Mouse (Mus musculus) forebrain, embryonic 12.5 days (tissue): ENCODE data around the gene Gm20388. TPM values are rescaled to one million over a fixed set of nuclear protein-coding genes. Genes with fewer than 3 reads are reported as not detected.
A peak's percentile ranks its signal among the peaks of the same experiment; 100 is the strongest.

ENCODE experiments used
- ATAC-seq: fragments of 200-750 bp; cut with Nextera tagmentation; 2 replicates; pipeline ENCODE4 v1.8.0; 2017; ENCODE audit warnings: moderate TSS enrichment; ENCODE audit not compliant: low FRiP score
- H3K27ac ChIP-seq: fragments of 300-500 bp; sonication (generic); 2 replicates; pipeline ENCODE4 v1.5.1; 2016; ENCODE audit warnings: mild to moderate bottlenecking
- H3K27me3 ChIP-seq: fragments of 300-500 bp; sonication (generic); 2 replicates; pipeline ENCODE4 v1.6.1; 2016; ENCODE audit warnings: mild to moderate bottlenecking
- H3K36me3 ChIP-seq: fragments of 300-500 bp; sonication (generic); replicated peaks from 2 replicates; pipeline ENCODE4 v1.6.1; 2016; ENCODE audit warnings: mild to moderate bottlenecking
- H3K4me1 ChIP-seq: fragments of 300-500 bp; sonication (generic); 2 replicates; pipeline ENCODE4 v1.6.1; 2016
- H3K4me2 ChIP-seq: fragments of 300-500 bp; sonication (generic); 2 replicates; pipeline ENCODE4 v1.6.1; 2016; ENCODE audit warnings: mild to moderate bottlenecking, moderate library complexity
- H3K4me3 ChIP-seq: fragments of 300-500 bp; sonication (generic); replicated peaks from 2 replicates; pipeline ENCODE4 v1.5.1; 2016; ENCODE audit warnings: mild to moderate bottlenecking
- H3K9ac ChIP-seq: fragments of 300-500 bp; sonication (generic); 2 replicates; pipeline ENCODE4 v1.6.1; 2016; ENCODE audit warnings: mild to moderate bottlenecking
- H3K9me3 ChIP-seq: fragments of 300-500 bp; sonication (generic); 2 replicates; pipeline ENCODE4 v1.6.1; 2016
- WGBS: fragments of 180-500 bp; shearing (Covaris S2); methylation state at CpG from one replicate; pipeline ENCODE4 v1.1.7; 2016; 5-methylcytosine and 5-hydroxymethylcytosine counted together
- polyA plus RNA-seq: library from polyadenylated mRNA; unstranded; fragments of >200 nt; fragmentation: Nextera tagmentation; extraction: Ambion mirVana; gene quantifications from 2 replicates; pipeline ENCODE4 v1.2.1, GENCODE M21; 2016

Gm20388 gene
- polyA plus RNA-seq, 1 experiment from 2014 or later: not detected

DNA sequence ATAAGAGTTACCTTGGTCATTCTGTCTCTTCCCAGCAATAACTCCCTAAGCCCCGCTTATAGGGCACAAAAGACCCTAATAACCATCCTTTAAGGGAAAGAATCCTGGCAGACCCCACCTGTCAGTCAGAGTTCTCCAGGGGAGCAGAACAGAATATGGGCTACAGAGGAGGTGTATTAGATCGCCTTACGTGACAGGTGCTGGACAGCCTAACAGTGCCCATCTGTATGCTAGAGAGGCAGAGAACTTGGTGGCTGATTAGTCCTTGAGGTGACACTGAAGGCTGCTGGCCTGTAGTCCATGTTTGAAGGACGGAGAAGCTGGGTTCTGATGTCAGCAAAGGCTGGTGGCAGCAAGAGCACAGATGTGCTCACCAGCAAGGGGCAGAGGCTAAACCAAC lies 200.3 kb downstream of the Gm20388 start:
- no peak overlapping the region for H3K27ac ChIP-seq
- no peak overlapping the region for H3K4me3 ChIP-seq
- no peaks in the 10 kb centered on the region for H3K36me3 ChIP-seq
- no peak overlapping the region for H3K9ac ChIP-seq
- peaks cover 20% of the 10 kb centered on the region for H3K27me3 ChIP-seq
- H3K4me2 ChIP-seq: no peak overlapping the region
- no peak for ATAC-seq
- no peaks in the 10 kb centered on the region for H3K9me3 ChIP-seq
- 81% methylated on average over 4 of the region's 4 CpGs for WGBS
- peaks cover 22% of the 10 kb centered on the region for H3K4me1 ChIP-seq

DNA sequence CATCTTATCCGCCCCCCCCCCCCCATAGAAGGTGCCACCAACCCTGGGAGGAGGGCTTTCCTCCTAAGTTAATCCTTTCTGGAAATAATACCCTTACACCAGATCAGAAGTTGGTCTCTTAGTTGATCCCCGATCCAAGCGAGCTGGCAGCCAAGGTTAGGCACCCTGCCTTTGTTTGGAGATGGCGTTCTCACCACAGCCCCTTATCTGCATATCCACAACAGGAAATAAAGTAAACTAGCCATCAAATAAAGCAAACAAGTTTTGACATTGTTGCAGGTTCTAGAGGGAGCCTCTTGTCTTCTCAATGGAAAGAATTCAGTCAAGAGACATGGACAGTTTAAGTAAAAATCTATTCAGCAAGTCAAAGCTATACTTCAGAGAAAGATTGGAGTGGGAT lies 200.7 kb downstream of the Gm20388 start:
- Histone ChIP-seq H3K27me3 (peaks cover 24% of the 10 kb centered on the region), H3K4me2 (no peak overlapping the region), H3K9me3 (no peaks in the 10 kb centered on the region), H3K36me3 (no peaks in the 10 kb centered on the region), H3K4me3 (no peak overlapping the region), H3K4me1 (peaks cover 22% of the 10 kb centered on the region), H3K27ac (no peak overlapping the region), H3K9ac (no peak overlapping the region)
- WGBS: 65% methylated on average over 4 of the region's 4 CpGs
- ATAC-seq: no peak

DNA sequence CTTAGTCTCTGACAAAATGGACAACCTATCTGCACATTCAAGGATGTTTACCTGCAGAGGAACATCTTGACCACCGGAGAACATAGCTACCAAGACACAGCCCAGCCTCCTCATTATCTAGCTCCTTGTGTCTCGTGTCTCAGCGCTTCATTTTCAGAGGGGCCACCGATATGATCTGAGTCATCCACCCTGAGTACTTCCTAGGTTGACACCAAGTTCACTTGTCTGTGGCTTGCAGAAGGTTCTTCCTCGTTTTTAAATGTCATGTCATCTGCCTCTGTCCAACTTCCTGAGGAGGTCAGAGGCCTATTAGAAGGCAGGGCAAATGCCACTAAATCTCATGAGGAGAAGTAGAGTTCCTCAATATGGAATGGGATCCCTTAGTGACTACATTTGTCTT lies 201.9 kb downstream of the Gm20388 start:
- WGBS: 92% methylated on average over 5 of the region's 5 CpGs
- ATAC-seq: no peak

DNA sequence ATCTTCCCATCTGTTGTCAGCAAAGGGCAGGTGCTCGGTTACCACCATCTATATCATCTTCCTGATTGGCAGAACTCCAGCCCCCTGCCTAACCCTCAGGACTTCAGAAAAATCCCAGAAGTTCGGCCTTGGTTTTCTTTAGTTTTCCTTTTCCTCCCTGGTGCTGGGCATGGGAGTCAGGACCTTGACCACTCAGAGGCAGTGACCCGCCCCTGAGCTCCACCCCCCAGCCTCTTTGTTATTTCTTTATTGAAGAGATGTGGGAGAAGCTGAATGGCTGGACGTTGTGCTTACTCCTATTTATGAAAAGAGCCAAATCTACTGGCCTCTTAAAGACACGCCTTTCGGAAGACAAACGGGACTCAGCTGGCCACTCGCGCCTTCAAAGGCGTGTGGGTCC lies 202.7 kb downstream of the Gm20388 start:
- WGBS: 2% methylated on average over 10 of the region's 10 CpGs
- Histone ChIP-seq H3K4me1 (peaks cover 22% of the 10 kb centered on the region), H3K27me3 (peaks cover 30% of the 10 kb centered on the region), H3K27ac (peak overlapping the region; percentile 89), H3K36me3 (no peaks in the 10 kb centered on the region), H3K9me3 (no peaks in the 10 kb centered on the region), H3K4me2 (peak overlapping the region; percentile 84), H3K9ac (peak overlapping the region; percentile 70), H3K4me3 (peak overlapping the region; percentile 71)
- no peak for ATAC-seq

More for the DNA sequence above, 201.9 kb downstream of the Gm20388 start:
- Histone ChIP-seq H3K27me3 (peaks cover 30% of the 10 kb centered on the region), H3K36me3 (no peaks in the 10 kb centered on the region), H3K9me3 (no peaks in the 10 kb centered on the region), H3K4me1 (peaks cover 22% of the 10 kb centered on the region), H3K27ac (no peak overlapping the region), H3K4me2 (no peak overlapping the region), H3K4me3 (no peak overlapping the region), H3K9ac (no peak overlapping the region)

DNA sequence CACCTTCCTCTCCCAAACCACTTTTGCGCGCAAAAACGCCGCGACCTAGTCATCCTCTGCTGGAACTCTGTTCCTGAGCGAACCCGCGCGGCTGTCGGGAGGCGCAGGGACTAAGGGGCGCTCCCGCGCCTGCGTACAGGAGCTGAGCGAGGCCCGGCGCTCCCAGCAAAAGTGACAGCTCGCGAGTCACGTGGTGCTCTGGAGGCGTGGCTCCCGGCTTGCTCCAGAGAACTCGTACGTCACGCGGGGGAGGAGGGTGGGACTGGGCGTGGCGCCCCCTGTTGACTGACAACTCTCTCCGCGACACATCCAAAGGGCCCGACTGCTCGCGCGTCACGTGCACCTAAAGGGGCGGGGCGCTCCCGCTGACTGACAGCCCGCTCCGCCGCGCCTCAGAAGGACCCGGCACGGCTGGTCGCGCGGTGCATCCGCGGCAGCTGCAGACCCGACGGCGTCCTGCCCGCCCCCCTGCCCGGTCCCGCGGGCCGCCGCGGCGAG lies 203.2 kb downstream of the Gm20388 start, which contains the start of gene 6430548M08Rik:
TSS of gene 6430548M08Rik (plus strand) at position 395 of the 498 bp plus-strand sequence.
- under 1% methylated on average over 60 of the region's 61 CpGs for WGBS
- Histone ChIP-seq H3K4me1 (peaks cover 22% of the 10 kb centered on the region), H3K9ac (peak within 1 kb of the TSS; percentile 78), H3K27me3 (peaks cover 30% of the 10 kb centered on the region), H3K9me3 (no peaks in the 10 kb centered on the region), H3K27ac (peak within 1 kb of the TSS; percentile 89), H3K36me3 (no peaks in the 10 kb centered on the region), H3K4me2 (peak within 1 kb of the TSS; percentile 84), H3K4me3 (peak within 1 kb of the TSS; percentile 71)
- peak; percentile 97 for ATAC-seq

DNA sequence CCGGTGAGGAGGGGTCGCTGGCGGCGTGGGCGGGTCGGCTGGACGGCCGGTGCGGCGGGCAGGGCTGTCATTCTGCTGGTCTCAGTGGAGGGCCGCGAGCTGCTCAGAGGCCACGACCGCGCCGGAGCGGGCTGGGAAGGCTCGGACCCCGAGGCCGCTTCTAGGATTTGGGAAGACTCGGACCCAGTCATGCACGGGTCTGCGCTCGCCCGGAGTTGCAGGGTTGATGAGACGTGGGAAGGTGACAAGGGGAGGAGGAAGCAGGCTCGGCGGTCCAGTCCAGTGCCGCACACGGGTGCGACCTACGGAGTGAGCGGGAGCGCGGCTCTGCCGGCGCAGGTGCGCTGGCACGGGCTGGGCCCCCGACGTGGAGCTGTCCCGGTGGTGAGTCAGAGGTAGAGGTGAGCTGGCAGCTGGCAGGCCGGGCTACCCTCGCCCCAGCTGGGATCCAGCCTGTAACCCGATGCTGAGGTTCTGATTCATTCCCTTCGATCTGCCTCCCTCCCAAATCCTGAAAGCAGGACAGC lies 203.7 kb downstream of the Gm20388 start:
- H3K27ac ChIP-seq: peak overlapping the region; percentile 56; the same call in 1 of the 2 replicates
- H3K9me3 ChIP-seq: no peaks in the 10 kb centered on the region
- H3K36me3 ChIP-seq: no peaks in the 10 kb centered on the region
- H3K4me2 ChIP-seq: peak overlapping the region; percentile 82
- peaks cover 23% of the 10 kb centered on the region for H3K4me1 ChIP-seq
- 1% methylated on average over 46 of the region's 46 CpGs for WGBS
- no peak; the same call in 1 of the 2 replicates for ATAC-seq
- H3K9ac ChIP-seq: peak overlapping the region; percentile 78
- peaks cover 30% of the 10 kb centered on the region for H3K27me3 ChIP-seq
- peak overlapping the region; percentile 71 for H3K4me3 ChIP-seq

DNA sequence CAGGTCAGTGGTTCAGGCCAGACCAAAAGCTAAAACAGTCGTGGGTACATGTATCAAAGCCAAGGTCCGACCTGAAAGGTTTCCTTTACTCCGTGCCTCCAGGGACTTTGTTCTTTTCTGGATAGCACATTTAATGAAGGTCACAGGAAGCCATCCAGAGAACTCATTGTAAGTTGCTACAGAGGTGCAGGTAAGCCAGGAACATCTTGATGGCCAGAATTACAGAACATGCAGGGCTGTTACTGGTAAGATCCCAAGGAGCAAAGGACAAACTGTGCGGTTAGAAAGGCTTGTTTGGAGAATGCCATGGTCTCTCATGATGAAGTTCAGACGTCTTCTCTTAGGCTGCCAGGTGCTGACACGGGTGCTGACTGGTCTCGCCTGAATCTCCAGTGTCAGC lies 206.0 kb downstream of the Gm20388 start:
- H3K27me3 ChIP-seq: peaks cover 30% of the 10 kb centered on the region
- 81% methylated on average over 7 of the region's 7 CpGs for WGBS
- no peak for ATAC-seq

DNA sequence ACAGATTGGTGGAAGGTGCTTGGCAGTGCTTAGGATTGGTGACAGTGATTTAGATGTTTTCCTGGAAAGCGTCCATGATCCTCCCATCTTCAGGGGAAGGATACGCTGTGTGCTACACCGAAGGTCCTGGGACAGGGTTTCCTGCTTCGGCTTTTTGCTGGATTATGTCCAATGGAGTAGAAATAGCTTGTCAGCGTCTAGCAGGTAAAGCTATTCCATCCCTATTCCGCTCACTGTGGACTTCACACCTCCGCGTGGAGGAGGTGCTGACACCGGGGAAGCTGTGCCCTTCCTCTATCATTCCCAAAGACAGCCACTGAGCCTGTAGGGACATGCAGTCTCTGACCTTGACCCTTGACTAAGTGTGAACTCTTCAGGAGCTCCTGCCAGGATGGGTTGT lies 207.5 kb downstream of the Gm20388 start:
- H3K4me1 ChIP-seq: peaks cover 24% of the 10 kb centered on the region
- peaks cover 30% of the 10 kb centered on the region for H3K27me3 ChIP-seq

More for the DNA sequence above, 206.0 kb downstream of the Gm20388 start:
- no peak overlapping the region for H3K4me3 ChIP-seq
- no peaks in the 10 kb centered on the region for H3K36me3 ChIP-seq
- H3K9ac ChIP-seq: no peak overlapping the region; the same call in 1 of the 2 replicates
- H3K4me2 ChIP-seq: no peak overlapping the region
- H3K27ac ChIP-seq: no peak overlapping the region
- H3K9me3 ChIP-seq: no peaks in the 10 kb centered on the region
- peaks cover 29% of the 10 kb centered on the region for H3K4me1 ChIP-seq

DNA sequence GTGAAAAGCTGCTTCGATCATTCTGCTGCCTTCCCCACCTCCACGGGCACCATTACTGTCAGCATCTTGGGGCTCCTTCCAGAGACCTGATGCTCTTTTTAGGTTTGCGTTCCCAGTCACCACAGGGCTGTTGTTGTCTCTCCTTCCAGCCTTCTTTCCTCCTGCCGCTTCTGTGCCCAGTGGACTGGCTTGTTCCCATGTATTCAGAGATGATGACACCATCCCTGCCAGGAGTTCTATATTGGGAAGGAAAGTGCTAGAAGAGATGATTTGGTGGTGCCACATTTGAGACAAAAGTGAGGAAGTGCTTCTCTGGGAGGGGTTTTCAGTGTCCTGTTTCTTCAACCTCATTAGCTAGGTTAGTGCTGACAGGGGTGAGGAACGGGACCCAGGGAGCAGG lies 208.2 kb downstream of the Gm20388 start:
- H3K27ac ChIP-seq: no peak overlapping the region

More for the DNA sequence above, 207.5 kb downstream of the Gm20388 start:
- Histone ChIP-seq H3K4me2 (no peak overlapping the region), H3K36me3 (no peaks in the 10 kb centered on the region), H3K9me3 (no peaks in the 10 kb centered on the region), H3K27ac (no peak overlapping the region), H3K4me3 (no peak overlapping the region), H3K9ac (no peak overlapping the region)
- 87% methylated on average over 9 of the region's 9 CpGs for WGBS
- ATAC-seq: no peak

DNA sequence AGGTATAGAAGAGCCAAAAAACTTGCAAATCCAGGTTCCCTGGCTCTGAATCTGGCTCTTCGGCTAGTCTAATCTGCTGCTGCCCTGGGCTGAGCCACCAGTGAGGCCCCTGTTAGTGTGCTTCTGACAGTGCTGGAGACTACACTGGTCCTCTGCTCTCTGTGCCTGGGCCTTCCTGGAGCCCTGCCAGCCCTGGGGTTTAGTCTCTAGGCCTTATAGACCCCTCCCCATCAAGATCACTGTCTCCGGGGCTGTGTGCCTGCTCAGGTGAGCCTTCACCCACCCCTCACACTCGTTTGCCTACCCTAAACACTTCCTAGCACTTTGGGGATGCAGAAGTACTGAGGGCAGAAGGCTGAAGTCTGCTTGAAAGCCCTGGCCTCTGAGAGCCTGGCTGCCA lies 208.8 kb downstream of the Gm20388 start:
- H3K4me2 ChIP-seq: no peak overlapping the region
- H3K9me3 ChIP-seq: no peaks in the 10 kb centered on the region
- no peaks in the 10 kb centered on the region for H3K36me3 ChIP-seq
- H3K27me3 ChIP-seq: peaks cover 26% of the 10 kb centered on the region
- no peak overlapping the region for H3K9ac ChIP-seq
- H3K4me1 ChIP-seq: peaks cover 23% of the 10 kb centered on the region
- WGBS: 68% methylated on average over 3 of the region's 3 CpGs
- no peak overlapping the region for H3K27ac ChIP-seq
- ATAC-seq: no peak
- H3K4me3 ChIP-seq: no peak overlapping the region

More for the DNA sequence above, 208.2 kb downstream of the Gm20388 start:
- Histone ChIP-seq H3K4me2 (no peak overlapping the region), H3K9ac (no peak overlapping the region), H3K4me3 (no peak overlapping the region), H3K27me3 (peaks cover 30% of the 10 kb centered on the region), H3K9me3 (no peaks in the 10 kb centered on the region), H3K4me1 (peaks cover 21% of the 10 kb centered on the region), H3K36me3 (no peaks in the 10 kb centered on the region)
- ATAC-seq: no peak
- WGBS: 77% methylated on average over 5 of the region's 5 CpGs

DNA sequence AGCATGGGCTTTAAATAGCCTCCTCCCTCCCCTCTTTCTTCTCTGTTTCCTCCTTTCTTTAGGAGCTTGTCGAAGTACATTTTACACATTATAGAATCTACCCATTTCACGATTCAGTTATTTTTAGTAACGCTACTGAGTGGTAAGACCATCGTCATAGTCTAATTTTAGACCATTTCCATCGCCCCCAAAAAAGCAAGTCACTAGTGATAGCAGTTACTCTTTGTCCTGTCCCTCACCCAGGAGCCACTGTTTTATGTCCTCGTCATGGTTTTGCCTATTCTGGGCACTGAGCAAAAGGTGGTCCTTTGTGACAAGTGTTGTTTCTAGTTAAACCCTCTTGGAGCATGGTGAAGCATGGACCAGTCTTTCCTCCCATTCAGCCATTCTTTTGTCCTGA lies 209.3 kb downstream of the Gm20388 start:
- Histone ChIP-seq H3K4me3 (no peak overlapping the region), H3K9me3 (no peaks in the 10 kb centered on the region), H3K36me3 (no peaks in the 10 kb centered on the region), H3K9ac (no peak overlapping the region), H3K27ac (no peak overlapping the region), H3K4me2 (no peak overlapping the region), H3K27me3 (peaks cover 21% of the 10 kb centered on the region), H3K4me1 (peaks cover 23% of the 10 kb centered on the region)
- WGBS: 83% methylated on average over 6 of the region's 6 CpGs
- no peak for ATAC-seq

DNA sequence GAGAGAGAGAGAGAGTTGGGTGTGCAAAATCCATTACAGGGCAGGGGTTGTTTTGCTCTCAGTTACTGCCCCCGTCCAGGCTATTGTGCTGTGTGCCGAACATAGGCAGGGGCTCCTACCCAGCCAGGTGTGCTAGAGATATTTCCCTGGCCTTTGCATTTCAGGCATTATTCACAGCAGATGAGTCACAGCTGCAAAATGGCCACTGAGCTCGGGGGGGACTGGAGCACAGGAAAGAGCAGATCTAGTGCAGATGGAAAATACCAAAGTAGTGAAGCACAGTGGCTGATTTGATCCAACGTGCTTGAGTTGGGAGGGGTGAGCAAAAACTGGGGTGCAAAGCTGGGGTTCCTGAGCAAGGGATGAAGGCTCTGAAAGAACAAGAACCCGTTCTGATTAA lies 210.3 kb downstream of the Gm20388 start:
- no peak for ATAC-seq
- peaks cover 11% of the 10 kb centered on the region for H3K27me3 ChIP-seq
- H3K4me2 ChIP-seq: no peak overlapping the region
- H3K4me1 ChIP-seq: peaks cover 29% of the 10 kb centered on the region
- no peak overlapping the region for H3K27ac ChIP-seq
- H3K36me3 ChIP-seq: no peaks in the 10 kb centered on the region
- no peak overlapping the region for H3K9ac ChIP-seq
- 75% methylated on average over 5 of the region's 5 CpGs for WGBS
- H3K4me3 ChIP-seq: no peak overlapping the region
- H3K9me3 ChIP-seq: no peaks in the 10 kb centered on the region

DNA sequence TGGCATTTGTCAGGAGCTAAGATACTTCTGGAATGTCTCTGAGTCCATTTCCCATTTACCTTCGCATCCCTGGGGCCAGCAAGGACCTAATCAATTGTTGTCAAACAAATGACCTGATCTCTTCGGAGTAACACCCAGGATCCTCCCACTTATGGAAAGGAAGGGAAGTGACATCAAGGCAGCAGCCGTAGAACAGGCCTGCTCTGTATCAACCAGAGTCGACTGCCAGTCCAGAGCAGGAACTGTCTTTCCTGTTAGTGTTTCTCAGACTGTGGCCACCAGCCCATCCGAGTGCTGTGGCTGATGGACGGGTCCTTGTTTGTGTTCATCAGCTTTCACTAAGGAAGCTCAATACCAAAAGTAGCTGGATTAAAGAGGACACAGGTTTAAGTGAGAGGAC lies 213.6 kb downstream of the Gm20388 start:
- Histone ChIP-seq H3K27me3 (peaks cover 13% of the 10 kb centered on the region; the same call in 1 of the 2 replicates), H3K36me3 (no peaks in the 10 kb centered on the region), H3K4me2 (no peak overlapping the region), H3K4me1 (peaks cover 45% of the 10 kb centered on the region), H3K9ac (no peak overlapping the region), H3K9me3 (0 out of 2 replicates have a peak, but pooled peaks cover 3% of the 10 kb centered on the region), H3K4me3 (no peak overlapping the region), H3K27ac (no peak overlapping the region)
- ATAC-seq: no peak
- 64% methylated on average over 6 of the region's 6 CpGs for WGBS
